23 mouse cellular contexts compared by ENCODE assay signal in the genomic region with DNA sequence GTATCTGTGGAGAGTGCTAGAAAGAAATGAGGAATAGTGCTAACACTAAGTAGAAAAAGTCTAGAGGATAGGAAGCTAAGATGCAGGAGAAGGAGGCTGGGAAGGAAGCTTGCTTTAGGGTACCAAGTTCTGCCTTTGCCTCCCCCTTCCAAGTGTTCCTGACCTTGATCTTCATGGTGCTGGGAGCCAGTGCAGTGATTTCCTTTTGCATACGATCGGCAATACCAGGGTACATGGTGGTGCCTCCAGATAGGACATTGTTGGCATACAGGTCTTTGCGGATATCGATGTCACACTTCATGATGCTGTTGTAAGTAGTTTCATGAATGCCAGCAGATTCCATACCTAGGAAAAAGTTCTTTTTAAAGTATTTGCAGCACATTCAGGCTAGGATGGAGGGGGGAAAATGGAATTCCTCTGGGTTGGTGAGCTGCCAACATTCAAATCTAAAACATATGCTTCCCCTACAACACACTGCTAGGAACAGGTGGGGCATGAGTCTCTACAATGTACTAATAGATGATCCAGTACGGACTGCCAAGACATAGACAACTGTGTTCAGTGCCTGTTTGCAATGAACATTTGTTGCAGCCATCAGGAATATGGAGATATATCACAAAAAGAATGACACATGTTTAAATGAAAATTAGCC. TPM values are rescaled to one million over a fixed set of nuclear protein-coding genes. Genes with fewer than 3 reads are reported as not detected.
DNase-seq lines count a peak whose midpoint lies in the region; ATAC-seq and TF ChIP-seq lines count a peak whose summit lies in the region.
"Had no signal": no experiment of that assay in that cellular context is flagged by ENCODE, and none has a peak within 500 bp of the region (broad histone marks: within the 10 kb centered on the region; RNA-seq: fewer than 3 reads in every experiment).

No protein-coding gene starts in this region.

- H3K36me3 ChIP-seq in embryonic facial prominence, embryonic 12.5 days: no peaks in the 10 kb centered on the region
- no peaks in the 10 kb centered on the region for H3K36me3 ChIP-seq in embryonic facial prominence, embryonic 10.5 days (replicated peaks)
- peaks cover 37% of the 10 kb centered on the region for H3K36me3 ChIP-seq in heart, embryonic 13.5 days
- no peaks in the 10 kb centered on the region for H3K36me3 ChIP-seq in embryonic facial prominence, embryonic 14.5 days (ENCODE audit: control insufficient read depth, insufficient read depth, low read length)
- no peaks in the 10 kb centered on the region for H3K36me3 ChIP-seq in limb, embryonic 14.5 days (ENCODE audit: control insufficient read depth, insufficient read depth, low read length)
- no peaks in the 10 kb centered on the region for H3K36me3 ChIP-seq in liver, postnatal 0 days (replicated peaks; ENCODE audit: insufficient read depth, low read length)
- H3K36me3 ChIP-seq: hindbrain, embryonic 10.5 days; midbrain, embryonic 12.5 days; stomach, embryonic 15.5 days had no signal

- ATAC-seq in embryonic facial prominence, embryonic 12.5 days (ENCODE audit: insufficient number of reproducible peaks, insufficient read depth, low FRiP score, low TSS enrichment): no peak
- ATAC-seq in heart, embryonic 13.5 days (ENCODE audit: extremely low read depth, insufficient number of reproducible peaks, low FRiP score, low TSS enrichment): no peak
- ATAC-seq in embryonic facial prominence, embryonic 14.5 days (ENCODE audit: low read depth): peak; percentile 64; the same call in 1 of the 2 replicates
- peak; percentile 24; the same call in 1 of the 2 replicates for ATAC-seq in limb, embryonic 14.5 days (ENCODE audit: low FRiP score, low read depth)
- ATAC-seq in liver, postnatal 0 days: no peak
- ATAC-seq: inflammation-experienced regulatory T-cells, adult 6 months; Patski had no signal

- no peak overlapping the region; the same call in 1 of the 2 replicates for H3K4me2 ChIP-seq in embryonic facial prominence, embryonic 12.5 days (replicated peaks)
- peak overlapping the region; percentile 67 for H3K4me2 ChIP-seq in heart, embryonic 13.5 days
- no peak overlapping the region for H3K4me2 ChIP-seq in embryonic facial prominence, embryonic 14.5 days (ENCODE audit: low read depth, low read length)
- 0 out of 2 replicates have a peak overlapping the region, but pooled peaks have one; percentile 21 for H3K4me2 ChIP-seq in limb, embryonic 14.5 days (replicated peaks; ENCODE audit: low read depth, low read length, severe bottlenecking)
- no peak overlapping the region for H3K4me2 ChIP-seq in liver, postnatal 0 days (ENCODE audit: low read depth, low read length)
- H3K4me2 ChIP-seq: midbrain, embryonic 12.5 days; stomach, embryonic 15.5 days had no signal

- intact Hi-C loops in heart, postnatal 25 days (cut with DNase I): loop anchor here (10.0 kb wide), 1 partner anchor 183 kb away; no protein-coding TSS in a partner anchor

- no peak overlapping the region for H3K9ac ChIP-seq in embryonic facial prominence, embryonic 12.5 days
- peak overlapping the region; percentile 91 for H3K9ac ChIP-seq in heart, embryonic 13.5 days
- no peak overlapping the region for H3K9ac ChIP-seq in embryonic facial prominence, embryonic 14.5 days (ENCODE audit: low read depth, low read length)
- H3K9ac ChIP-seq in limb, embryonic 14.5 days (ENCODE audit: low read depth, low read length, severe bottlenecking): no peak overlapping the region
- no peak overlapping the region for H3K9ac ChIP-seq in liver, postnatal 0 days (replicated peaks)
- H3K9ac ChIP-seq: lung, embryonic 14.5 days; midbrain, embryonic 12.5 days; stomach, embryonic 15.5 days had no signal

- DNase-seq in embryonic facial prominence, embryonic 10.5 days (ENCODE audit: low spot score): no peak
- no peak for DNase-seq in heart, postnatal 25 days (ENCODE audit: low spot score)
- peak; percentile 79 for DNase-seq in embryonic facial prominence, embryonic 14.5 days (ENCODE audit: low spot score)
- DNase-seq in limb, embryonic 14.5 days (ENCODE audit: low spot score): peak; percentile 76
- no peak for DNase-seq in kidney, postnatal 4 days
- no peak for DNase-seq in liver, postnatal 0 days
- DNase-seq: cerebellum, adult 11-12 months; kidney, adult 9 months; lung, embryonic 14.5 days; right cerebral cortex, adult 18-20 months; spleen, adult 18-20 months had no signal

- no peaks in the 10 kb centered on the region for H3K9me3 ChIP-seq in embryonic facial prominence, embryonic 12.5 days
- no peaks in the 10 kb centered on the region for H3K9me3 ChIP-seq in embryonic facial prominence, embryonic 10.5 days
- H3K9me3 ChIP-seq in heart, embryonic 13.5 days: no peaks in the 10 kb centered on the region
- H3K9me3 ChIP-seq in embryonic facial prominence, embryonic 14.5 days (ENCODE audit: control insufficient read depth, low read length): no peaks in the 10 kb centered on the region
- H3K9me3 ChIP-seq in limb, embryonic 14.5 days (ENCODE audit: control insufficient read depth, low read length): no peaks in the 10 kb centered on the region
- H3K9me3 ChIP-seq in liver, postnatal 0 days (ENCODE audit: low read length): no peaks in the 10 kb centered on the region
- H3K9me3 ChIP-seq: hindbrain, embryonic 10.5 days; midbrain, embryonic 12.5 days; stomach, embryonic 15.5 days had no signal

- peak overlapping the region; percentile 69 for H3K27ac ChIP-seq in embryonic facial prominence, embryonic 12.5 days
- no peak overlapping the region for H3K27ac ChIP-seq in embryonic facial prominence, embryonic 10.5 days (replicated peaks)
- H3K27ac ChIP-seq in heart, embryonic 13.5 days (replicated peaks): peak overlapping the region; percentile 97
- no peak overlapping the region; the same call in 1 of the 2 replicates for H3K27ac ChIP-seq in embryonic facial prominence, embryonic 14.5 days (replicated peaks; ENCODE audit: low read depth, low read length)
- H3K27ac ChIP-seq in limb, embryonic 14.5 days (replicated peaks; ENCODE audit: low read depth, low read length): no peak overlapping the region
- H3K27ac ChIP-seq in liver, postnatal 0 days (ENCODE audit: low read depth): no peak overlapping the region
- H3K27ac ChIP-seq: hindbrain, embryonic 10.5 days; macrophage; midbrain, embryonic 12.5 days; stomach, embryonic 15.5 days had no signal

- no peaks in the 10 kb centered on the region for H3K27me3 ChIP-seq in embryonic facial prominence, embryonic 12.5 days
- H3K27me3 ChIP-seq in embryonic facial prominence, embryonic 10.5 days (replicated peaks; ENCODE audit: low read depth, poor library complexity, severe bottlenecking): no peaks in the 10 kb centered on the region
- no peaks in the 10 kb centered on the region for H3K27me3 ChIP-seq in heart, embryonic 13.5 days (replicated peaks)
- no peaks in the 10 kb centered on the region for H3K27me3 ChIP-seq in embryonic facial prominence, embryonic 14.5 days (replicated peaks; ENCODE audit: control insufficient read depth, insufficient read depth, low read length)
- H3K27me3 ChIP-seq in limb, embryonic 14.5 days (ENCODE audit: control insufficient read depth, insufficient read depth, low read length): no peaks in the 10 kb centered on the region
- H3K27me3 ChIP-seq in liver, postnatal 0 days (ENCODE audit: insufficient read depth, low read length): no peaks in the 10 kb centered on the region
- H3K27me3 ChIP-seq: midbrain, embryonic 12.5 days; stomach, embryonic 15.5 days had no signal

- no peak for TF ChIP-seq POLR2A in limb, embryonic 14.5 days (IDR thresholded peaks at IDR 0.05; ENCODE audit: borderline replicate concordance, extremely low read depth, insufficient read depth, insufficient read length)

- WGBS in embryonic facial prominence, embryonic 12.5 days: 59% methylated on average over 5 of the region's 5 CpGs
- 89% methylated on average over 5 of the region's 5 CpGs for WGBS in embryonic facial prominence, embryonic 10.5 days
- WGBS in heart, embryonic 13.5 days: 54% methylated on average over 5 of the region's 5 CpGs
- WGBS in embryonic facial prominence, embryonic 14.5 days: 45% methylated on average over 5 of the region's 5 CpGs
- WGBS in limb, embryonic 14.5 days: 53% methylated on average over 5 of the region's 5 CpGs
- 80% methylated on average over 5 of the region's 5 CpGs for WGBS in liver, postnatal 0 days (ENCODE audit: insufficient replicate concordance)

- TF ChIP-seq CTCF in liver, postnatal 0 days (IDR thresholded peaks at IDR 0.05; ENCODE audit: low read depth): no peak

- no peak for TF ChIP-seq EP300 in liver, postnatal 0 days (IDR thresholded peaks at IDR 0.05; ENCODE audit: low read depth)

- H3K4me3 ChIP-seq in embryonic facial prominence, embryonic 12.5 days: no peak overlapping the region
- H3K4me3 ChIP-seq in embryonic facial prominence, embryonic 10.5 days: no peak overlapping the region
- H3K4me3 ChIP-seq in heart, embryonic 13.5 days: peak overlapping the region; percentile 63
- H3K4me3 ChIP-seq in embryonic facial prominence, embryonic 14.5 days (ENCODE audit: low read depth, low read length): no peak overlapping the region
- no peak overlapping the region for H3K4me3 ChIP-seq in limb, embryonic 14.5 days (replicated peaks; ENCODE audit: low read length)
- no peak overlapping the region for H3K4me3 ChIP-seq in liver, postnatal 0 days (ENCODE audit: low read depth, low read length)
- H3K4me3 ChIP-seq: erythroblast, embryonic 14.5 days; hindbrain, embryonic 10.5 days; midbrain, embryonic 12.5 days; stomach, embryonic 15.5 days had no signal

- peaks cover 3% of the 10 kb centered on the region; the same call in 1 of the 2 replicates for H3K4me1 ChIP-seq in embryonic facial prominence, embryonic 12.5 days
- peaks cover 6% of the 10 kb centered on the region for H3K4me1 ChIP-seq in embryonic facial prominence, embryonic 10.5 days
- H3K4me1 ChIP-seq in heart, embryonic 13.5 days: peaks cover 3% of the 10 kb centered on the region
- H3K4me1 ChIP-seq in embryonic facial prominence, embryonic 14.5 days (ENCODE audit: control insufficient read depth, insufficient read depth, low read length): peaks cover 5% of the 10 kb centered on the region; the same call in 1 of the 2 replicates
- no peaks in the 10 kb centered on the region for H3K4me1 ChIP-seq in limb, embryonic 14.5 days (ENCODE audit: control insufficient read depth, insufficient read depth, low read length)
- H3K4me1 ChIP-seq in liver, postnatal 0 days (ENCODE audit: insufficient read depth): no peaks in the 10 kb centered on the region
- H3K4me1 ChIP-seq: midbrain, embryonic 12.5 days; stomach, embryonic 15.5 days had no signal

RNA-seq across cellular contexts. Expression of gene Actc1, which starts 5.3 kb away (rescaled TPM):
- 218 and 260 TPM in 2 replicates for polyA plus RNA-seq in embryonic facial prominence, embryonic 12.5 days (2016; fragmentation: Nextera tagmentation; extraction: Ambion mirVana)
- 9.6 and 20.1 TPM in 2 replicates for polyA plus RNA-seq in embryonic facial prominence, embryonic 10.5 days (2016; fragmentation: Nextera tagmentation; extraction: Ambion mirVana)
- polyA plus RNA-seq in heart, embryonic 13.5 days (2015; fragmentation: Nextera tagmentation; extraction: Ambion mirVana): 11,395 and 12,800 TPM in 2 replicates
- over 10,000 TPM; 16,244 to 16,268 TPM for total RNA-seq in heart, postnatal 25 days (2021)
- 2,141 and 2,538 TPM in 2 replicates for polyA plus RNA-seq in embryonic facial prominence, embryonic 14.5 days (2014; fragmentation: Nextera tagmentation; extraction: Ambion mirVana)
- 1,344 and 1,405 TPM in 2 replicates for polyA plus RNA-seq in limb, embryonic 14.5 days (2012; rRNA removed)
- 905 and 1,255 TPM in 2 replicates for polyA plus RNA-seq in limb, embryonic 14.5 days (2014; fragmentation: Nextera tagmentation; extraction: Ambion mirVana)
- 1.1 and 12.1 TPM in 2 replicates for polyA plus RNA-seq in liver, postnatal 0 days (2015; fragmentation: Nextera tagmentation; extraction: Ambion mirVana)
- total RNA-seq: layer of hippocampus, adult 18-20 months had no signal
- polyA plus RNA-seq: erythroblast, embryonic 14.5 days; inflammation-experienced regulatory T-cells, adult 6 months; macrophage; Patski had no signal

RNA-seq across cellular contexts. Expression of gene Gjd2, which starts 34.7 kb away (rescaled TPM):
- polyA plus RNA-seq in embryonic facial prominence, embryonic 12.5 days (2016; fragmentation: Nextera tagmentation; extraction: Ambion mirVana): 0.10 TPM in 1 of 2 replicates, not detected in the other
- 0.08 and 0.15 TPM in 2 replicates for polyA plus RNA-seq in embryonic facial prominence, embryonic 10.5 days (2016; fragmentation: Nextera tagmentation; extraction: Ambion mirVana)
- polyA plus RNA-seq in heart, embryonic 13.5 days (2015; fragmentation: Nextera tagmentation; extraction: Ambion mirVana): not detected in 2 replicates
- total RNA-seq in heart, postnatal 25 days (2021): not detected
- polyA plus RNA-seq in embryonic facial prominence, embryonic 14.5 days (2014; fragmentation: Nextera tagmentation; extraction: Ambion mirVana): 0.24 and 0.31 TPM in 2 replicates
- 0.24 and 0.30 TPM in 2 replicates for polyA plus RNA-seq in limb, embryonic 14.5 days (2012; rRNA removed)
- polyA plus RNA-seq in limb, embryonic 14.5 days (2014; fragmentation: Nextera tagmentation; extraction: Ambion mirVana): 0.07 TPM in 1 of 2 replicates, not detected in the other
- polyA plus RNA-seq in liver, postnatal 0 days (2015; fragmentation: Nextera tagmentation; extraction: Ambion mirVana): not detected in 2 replicates
- total RNA-seq: gastrocnemius, adult 18-20 months; liver, adult 2 months had no signal
- polyA plus RNA-seq: erythroblast, embryonic 14.5 days; inflammation-experienced regulatory T-cells, adult 6 months; liver, adult 2 months; lung, embryonic 14.5 days; macrophage; Patski had no signal

Comparison
In these comparisons a context has a peak if more than half of its experiments do, and no peak if none do; other contexts are left out.
1. ATAC-seq: peak in embryonic facial prominence, embryonic 14.5 days (single experiment) and limb, embryonic 14.5 days (single experiment); none in embryonic facial prominence, embryonic 12.5 days (single experiment), heart, embryonic 13.5 days (single experiment) and liver, postnatal 0 days (single experiment).
2. H3K27ac ChIP-seq: peak in embryonic facial prominence, embryonic 12.5 days (single experiment) and heart, embryonic 13.5 days (single experiment); none in embryonic facial prominence, embryonic 10.5 days (single experiment), embryonic facial prominence, embryonic 14.5 days (single experiment), limb, embryonic 14.5 days (single experiment) and liver, postnatal 0 days (single experiment).
3. DNase-seq: peak in embryonic facial prominence, embryonic 14.5 days (single experiment) and limb, embryonic 14.5 days (single experiment); none in embryonic facial prominence, embryonic 10.5 days (single experiment), heart, postnatal 25 days (single experiment), kidney, postnatal 4 days (0 of 2) and liver, postnatal 0 days (single experiment).
4. RNA of gene Actc1, which starts 5.3 kb away (polyA plus RNA-seq): 11,395 to 12,800 TPM in heart, embryonic 13.5 days, 2,141 to 2,538 TPM in embryonic facial prominence, embryonic 14.5 days, 905 to 1,405 TPM in limb, embryonic 14.5 days and 218 to 260 TPM in embryonic facial prominence, embryonic 12.5 days; 9.6 to 20.1 TPM in embryonic facial prominence, embryonic 10.5 days and 1.1 to 12.1 TPM in liver, postnatal 0 days; every median in the first group is over 10 times any median in the second.
5. H3K4me2 ChIP-seq: peak in heart, embryonic 13.5 days (single experiment) and limb, embryonic 14.5 days (single experiment); none in embryonic facial prominence, embryonic 12.5 days (single experiment), embryonic facial prominence, embryonic 14.5 days (single experiment) and liver, postnatal 0 days (single experiment).